Mouse (Mus musculus) hematopoietic stem cell, adult 5-6 weeks (primary cell): ENCODE measurements around the gene Pop4. TPM values are rescaled to one million over a fixed set of nuclear protein-coding genes. Genes with fewer than 3 reads are reported as not detected.

Source experiments
- ATAC-seq, 2 experiments: fragments of 125-278 bp in 1 of 2; replicated peaks in 1 of 2; 2 replicates each; pipeline ENCODE4 v1.8.0; 2016 to 2017; ENCODE audit warnings: inconsistent platforms in 2 of 2, mild to moderate bottlenecking in 2 of 2, moderate number of reproducible peaks in 2 of 2, low read depth in 1 of 2, moderate TSS enrichment in 1 of 2; ENCODE audit not compliant: low FRiP score in 2 of 2, poor library complexity in 2 of 2, severe bottlenecking in 2 of 2, insufficient read depth in 1 of 2, low TSS enrichment in 1 of 2
- total RNA-seq: library from RNA; stranded (forward); fragments of 172-1452, 232-1000 nt; gene quantifications from 2 replicates; pipeline ENCODE4 v1.2.3, GENCODE M21; 2017

Gene Pop4
- total RNA-seq, 1 experiment from 2014 or later = 56.6 TPM

- peak; percentile 53 to 54 for ATAC-seq
Observed at GRCm38 (mm10) chr7:38227181-38227899, 43.9 kb downstream of the Pop4 start.

GRCm38 (mm10) chr7:38226226-38226625 is 45.0 kb downstream of the Pop4 start:
- ATAC-seq = no peak

GRCm38 (mm10) chr7:38224577-38225369 is 46.5 kb downstream of the Pop4 start:
- no peak for ATAC-seq

GRCm38 (mm10) chr7:38220866-38221265 is 50.4 kb downstream of the Pop4 start:
- no peak for ATAC-seq

- ATAC-seq = no peak
Observed at GRCm38 (mm10) chr7:38219526-38219925, 51.7 kb downstream of the Pop4 start.

GRCm38 (mm10) chr7:38218631-38219367 is 52.4 kb downstream of the Pop4 start:
- no peak for ATAC-seq

GRCm38 (mm10) chr7:38217417-38218171 is 53.6 kb downstream of the Pop4 start:
- ATAC-seq = no peak

- ATAC-seq = no peak
Observed at GRCm38 (mm10) chr7:38215697-38216096, 55.5 kb downstream of the Pop4 start.

GRCm38 (mm10) chr7:38215281-38215680 is 55.9 kb downstream of the Pop4 start:
- no peak for ATAC-seq

GRCm38 (mm10) chr7:38214473-38215214 is 56.6 kb downstream of the Pop4 start:
- ATAC-seq = peak; percentile 69 to 74

- no peak for ATAC-seq
Observed at GRCm38 (mm10) chr7:38212651-38213062, 58.6 kb downstream of the Pop4 start.

Other genes with a start within 250 kb of the Pop4 start
- gene Uri1, start 247.9 kb downstream of the Pop4 start, total RNA-seq = 77.0 and 87.2 TPM in 2 replicates
- 8.1 and 31.4 TPM in 2 replicates for gene Ccne1, start 163.9 kb downstream of the Pop4 start, total RNA-seq
- 17.9 and 20.1 TPM in 2 replicates for gene 1600014C10Rik, start 88.2 kb downstream of the Pop4 start, total RNA-seq
- 0.69 and 1.4 TPM in 2 replicates for gene Plekhf1, start 43.4 kb downstream of the Pop4 start, total RNA-seq